Mouse (Mus musculus) cerebellum, adult 2 months (tissue): ENCODE results near the gene N4bp2l1.

Source experiments
- CTCF ChIP-seq: fragments of 200-500 bp; IDR thresholded peaks from 2 replicates; pipeline ENCODE4 v1.5.1; 2011; ENCODE audit warnings: low read depth, mild to moderate bottlenecking, control low read depth, low read length, moderate library complexity, borderline replicate concordance; ENCODE audit not compliant: insufficient read depth
- POLR2A ChIP-seq: fragments of 200-500 bp; IDR thresholded peaks from 2 replicates; pipeline ENCODE4 v1.6.1; 2011; ENCODE audit warnings: low read length, control low read depth, borderline replicate concordance; ENCODE audit not compliant: insufficient read depth

- TF ChIP-seq CTCF (no peak), POLR2A (no peak)
These were observed 32.6 kb downstream of the N4bp2l1 start for GRCm38 (mm10) chr5:150564426-150564825.
